In the genomic region with DNA sequence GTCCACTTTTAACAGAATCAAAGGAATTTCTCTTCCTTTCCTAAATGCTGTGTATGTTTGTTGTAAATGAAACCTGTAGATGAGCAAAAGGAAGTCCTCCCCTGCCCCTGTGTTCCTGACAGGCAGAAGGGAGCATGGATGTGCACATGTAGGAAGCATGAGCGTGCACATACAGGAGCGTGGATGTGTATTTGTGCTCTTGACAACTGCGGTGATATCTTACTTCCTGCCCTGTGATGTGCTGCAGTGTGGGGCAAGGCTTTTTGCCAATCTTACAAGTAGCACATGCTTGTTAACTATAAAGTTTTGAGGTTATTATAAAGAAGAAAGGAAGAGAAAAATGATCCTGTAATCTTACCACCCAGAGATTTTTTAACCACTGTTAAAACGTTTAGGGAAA, we compare ENCODE assay signal across 23 mouse cellular contexts. TPM values are rescaled to one million over a fixed set of nuclear protein-coding genes. Genes with fewer than 3 reads are reported as not detected.
"Had no signal": no experiment of that assay in that cellular context is flagged by ENCODE, and none has a peak within 500 bp of the region (broad histone marks: within the 10 kb centered on the region; RNA-seq: fewer than 3 reads in every experiment).

No protein-coding gene starts in this region.

- ATAC-seq: inflammation-experienced regulatory T-cells, adult 6 months; intestine, postnatal 0 days had no signal

- H3K27me3 ChIP-seq: heart, embryonic 12.5 days; heart, embryonic 13.5 days; heart, embryonic 15.5 days; hindbrain, embryonic 12.5 days; hindbrain, embryonic 13.5 days; hindbrain, embryonic 15.5 days; intestine, embryonic 15.5 days; kidney, embryonic 15.5 days had no signal

- H3K4me3 ChIP-seq: heart, embryonic 10.5 days; heart, embryonic 12.5 days; heart, embryonic 13.5 days; heart, embryonic 15.5 days; hindbrain, embryonic 10.5 days; hindbrain, embryonic 12.5 days; hindbrain, embryonic 13.5 days; hindbrain, embryonic 15.5 days; intestine, embryonic 15.5 days; kidney, embryonic 15.5 days; layer of hippocampus, adult 2 months had no signal

- H3K27ac ChIP-seq: heart, embryonic 10.5 days; heart, embryonic 13.5 days; heart, embryonic 15.5 days; hindbrain, embryonic 10.5 days; hindbrain, embryonic 12.5 days; hindbrain, embryonic 13.5 days; hindbrain, embryonic 14.5 days; hindbrain, embryonic 15.5 days; hindbrain, postnatal 0 days; intestine, embryonic 15.5 days; kidney, embryonic 15.5 days; kidney, postnatal 0 days; layer of hippocampus, adult 2 months had no signal

- H3K9ac ChIP-seq: heart, embryonic 12.5 days; heart, embryonic 13.5 days; heart, embryonic 15.5 days; hindbrain, embryonic 12.5 days; hindbrain, embryonic 13.5 days; hindbrain, embryonic 14.5 days; hindbrain, embryonic 15.5 days; intestine, embryonic 15.5 days; kidney, embryonic 15.5 days had no signal

- H3K9me3 ChIP-seq: heart, embryonic 10.5 days; heart, embryonic 12.5 days; heart, embryonic 13.5 days; heart, embryonic 15.5 days; hindbrain, embryonic 10.5 days; hindbrain, embryonic 12.5 days; hindbrain, embryonic 13.5 days; hindbrain, embryonic 15.5 days; intestine, embryonic 15.5 days; kidney, embryonic 15.5 days had no signal

- H3K4me1 ChIP-seq: hindbrain, embryonic 12.5 days; hindbrain, embryonic 13.5 days; hindbrain, embryonic 15.5 days; intestine, embryonic 15.5 days; kidney, embryonic 15.5 days had no signal

- H3K4me2 ChIP-seq: heart, embryonic 11.5 days; heart, embryonic 12.5 days; heart, embryonic 13.5 days; heart, embryonic 15.5 days; hindbrain, embryonic 12.5 days; hindbrain, embryonic 13.5 days; hindbrain, embryonic 14.5 days; hindbrain, embryonic 15.5 days; intestine, embryonic 15.5 days; kidney, embryonic 15.5 days had no signal

- DNase-seq: kidney, adult 11 months; layer of hippocampus, adult 9-11 months; layer of hippocampus, postnatal 36 days had no signal

RNA-seq across cellular contexts. Expression of a gene that starts 12.3 kb away (rescaled TPM):
- total RNA-seq: layer of hippocampus, postnatal 25 days had no signal
- polyA plus RNA-seq: inflammation-experienced regulatory T-cells, adult 6 months had no signal

RNA-seq across cellular contexts. Expression of a gene that starts 57.6 kb away (rescaled TPM):
- total RNA-seq: hematopoietic stem cell, adult 5-6 weeks had no signal
- polyA plus RNA-seq: inflammation-experienced regulatory T-cells, adult 6 months; kidney, embryonic 14.5 days; kidney, postnatal 0 days had no signal
